Mouse (Mus musculus) midbrain, embryonic 11.5 days (tissue): ENCODE measurements around the gene Nubpl. TPM values are rescaled to one million over a fixed set of nuclear protein-coding genes. Genes with fewer than 3 reads are reported as not detected.
"Not testable (repeated sequence)": the region's sequence is repeated elsewhere in the genome, so short reads cannot be mapped to it uniquely, and the experiment has no call there.

Experiments
- ATAC-seq: fragments of 200-750 bp; cut with Nextera tagmentation; 2 replicates; pipeline ENCODE4 v1.8.0; 2017; ENCODE audit warnings: moderate TSS enrichment, moderate library complexity; ENCODE audit not compliant: low FRiP score
- DNase-seq: peaks from one replicate; pipeline ENCODE4 v3.0.0; 2015; ENCODE audit warnings: low spot score; ENCODE audit errors: missing footprints
- H3K27ac ChIP-seq: fragments of 300-500 bp; sonication (generic); 2 replicates; pipeline ENCODE4 v1.5.1; 2014; ENCODE audit warnings: low read depth, low read length
- H3K27me3 ChIP-seq: fragments of 300-500 bp; sonication (generic); 2 replicates; pipeline ENCODE4 v1.6.1; 2014; ENCODE audit warnings: mild to moderate bottlenecking, low read length, moderate library complexity, mixed read lengths; ENCODE audit not compliant: control insufficient read depth, insufficient read depth
- H3K36me3 ChIP-seq: fragments of 300-500 bp; sonication (generic); 2 replicates; pipeline ENCODE4 v1.6.1; 2014; ENCODE audit warnings: mild to moderate bottlenecking, low read length, moderate library complexity, mixed read lengths; ENCODE audit not compliant: control insufficient read depth, insufficient read depth
- H3K4me1 ChIP-seq: fragments of 300-500 bp; sonication (generic); 2 replicates; pipeline ENCODE4 v1.6.1; 2014; ENCODE audit warnings: low read length; ENCODE audit not compliant: control insufficient read depth, insufficient read depth
- H3K4me2 ChIP-seq: fragments of 300-500 bp; sonication (generic); 2 replicates; pipeline ENCODE4 v1.6.1; 2014; ENCODE audit warnings: mild to moderate bottlenecking, moderate library complexity
- H3K4me3 ChIP-seq: fragments of 300-500 bp; sonication (generic); 2 replicates; pipeline ENCODE4 v1.5.1; 2014; ENCODE audit warnings: low read depth, low read length
- H3K9ac ChIP-seq: fragments of 300-500 bp; sonication (generic); 2 replicates; pipeline ENCODE4 v1.6.1; 2014; ENCODE audit warnings: low read length
- H3K9me3 ChIP-seq: fragments of 300-500 bp; sonication (generic); 2 replicates; pipeline ENCODE4 v1.6.1; 2016; ENCODE audit warnings: low read length; ENCODE audit not compliant: control insufficient read depth
- WGBS: fragments of 180-500 bp; shearing (Covaris S2); extraction: QIAGEN DNeasy Blood & Tissue Kit; methylation state at CpG from one replicate; pipeline ENCODE4 v1.1.7; 2014; 5-methylcytosine and 5-hydroxymethylcytosine counted together
- polyA plus RNA-seq: library from polyadenylated mRNA; unstranded; fragments of >200 nt; fragmentation: Nextera tagmentation; extraction: Ambion mirVana; gene quantifications from 2 replicates; pipeline ENCODE4 v1.2.1, GENCODE M21; 2014

Nubpl gene
- polyA plus RNA-seq, 1 experiment from 2014 or later = 12.6 TPM

GRCm38 (mm10) chr12:52211144-52211543 is 113.6 kb downstream of the Nubpl start:
- Histone ChIP-seq H3K4me1 (no peaks in the 10 kb centered on the region), H3K4me2 (no peak overlapping the region), H3K36me3 (no peaks in the 10 kb centered on the region), H3K27ac (no peak overlapping the region), H3K9ac (no peak overlapping the region), H3K4me3 (no peak overlapping the region), H3K9me3 (no peaks in the 10 kb centered on the region), H3K27me3 (no peaks in the 10 kb centered on the region)
- no peak for ATAC-seq
- peak; percentile 69 for DNase-seq

- Histone ChIP-seq H3K4me3 (no peak overlapping the region), H3K36me3 (no peaks in the 10 kb centered on the region)
- ATAC-seq = no peak
Observed at GRCm38 (mm10) chr12:52214837-52215236, 117.3 kb downstream of the Nubpl start.

GRCm38 (mm10) chr12:52224954-52225353 is 127.4 kb downstream of the Nubpl start:
- no peak overlapping the region for H3K4me2 ChIP-seq
- no peaks in the 10 kb centered on the region for H3K9me3 ChIP-seq
- 89% methylated on average over 4 of the region's 4 CpGs for WGBS
- H3K9ac ChIP-seq = no peak overlapping the region
- no peaks in the 10 kb centered on the region for H3K27me3 ChIP-seq
- no peak overlapping the region for H3K27ac ChIP-seq
- H3K4me1 ChIP-seq = no peaks in the 10 kb centered on the region
- no peak for ATAC-seq
- no peak overlapping the region for H3K4me3 ChIP-seq
- no peaks in the 10 kb centered on the region for H3K36me3 ChIP-seq
- no peak for DNase-seq

More at GRCm38 (mm10) chr12:52214837-52215236, 117.3 kb downstream of the Nubpl start:
- Histone ChIP-seq H3K9ac (no peak overlapping the region), H3K4me1 (no peaks in the 10 kb centered on the region), H3K27ac (no peak overlapping the region), H3K4me2 (no peak overlapping the region), H3K9me3 (no peaks in the 10 kb centered on the region), H3K27me3 (no peaks in the 10 kb centered on the region)
- WGBS = 92% methylated on average over 2 of the region's 2 CpGs
- DNase-seq = no peak

GRCm38 (mm10) chr12:52228746-52229145 is 131.2 kb downstream of the Nubpl start:
- H3K36me3 ChIP-seq = no peaks in the 10 kb centered on the region
- no peaks in the 10 kb centered on the region for H3K4me1 ChIP-seq
- ATAC-seq (no peak), DNase-seq (no peak)
- no peaks in the 10 kb centered on the region for H3K9me3 ChIP-seq
- no peaks in the 10 kb centered on the region for H3K27me3 ChIP-seq
- H3K27ac ChIP-seq = no peak overlapping the region
- H3K4me2 ChIP-seq = no peak overlapping the region
- H3K9ac ChIP-seq = no peak overlapping the region
- H3K4me3 ChIP-seq = no peak overlapping the region
- 92% methylated on average over 3 of the region's 3 CpGs for WGBS

- not testable (repeated sequence) for H3K4me2 ChIP-seq, H3K9me3 ChIP-seq, DNase-seq, H3K27me3 ChIP-seq, H3K27ac ChIP-seq, H3K36me3 ChIP-seq, H3K9ac ChIP-seq, ATAC-seq, H3K4me3 ChIP-seq, H3K4me1 ChIP-seq
- 84% methylated on average over 1 of the region's 3 CpGs for WGBS
Observed at GRCm38 (mm10) chr12:52231929-52232328, 134.4 kb downstream of the Nubpl start.

- WGBS = 88% methylated on average over 2 of the region's 2 CpGs
Observed at GRCm38 (mm10) chr12:52242712-52243111, 145.2 kb downstream of the Nubpl start.

GRCm38 (mm10) chr12:52247438-52247837 is 149.9 kb downstream of the Nubpl start:
- 95% methylated on average over 9 of the region's 9 CpGs for WGBS
- Histone ChIP-seq H3K4me3 (no peak overlapping the region), H3K27me3 (no peaks in the 10 kb centered on the region), H3K9me3 (no peaks in the 10 kb centered on the region), H3K9ac (no peak overlapping the region), H3K27ac (no peak overlapping the region), H3K36me3 (no peaks in the 10 kb centered on the region), H3K4me2 (no peak overlapping the region), H3K4me1 (no peaks in the 10 kb centered on the region)
- ATAC-seq (no peak), DNase-seq (no peak)

More at GRCm38 (mm10) chr12:52242712-52243111, 145.2 kb downstream of the Nubpl start:
- DNase-seq (no peak), ATAC-seq (no peak)
- Histone ChIP-seq H3K4me1 (no peaks in the 10 kb centered on the region), H3K4me3 (no peak overlapping the region), H3K27ac (no peak overlapping the region), H3K9me3 (no peaks in the 10 kb centered on the region), H3K4me2 (no peak overlapping the region), H3K36me3 (no peaks in the 10 kb centered on the region), H3K27me3 (no peaks in the 10 kb centered on the region), H3K9ac (no peak overlapping the region)

- no peak overlapping the region for H3K4me3 ChIP-seq
- H3K4me1 ChIP-seq = no peaks in the 10 kb centered on the region
- no peak for DNase-seq
- H3K4me2 ChIP-seq = no peak overlapping the region
- H3K27ac ChIP-seq = no peak overlapping the region
- no peak for ATAC-seq
- H3K27me3 ChIP-seq = no peaks in the 10 kb centered on the region
- WGBS = 88% methylated on average over 2 of the region's 2 CpGs
- H3K9me3 ChIP-seq = no peaks in the 10 kb centered on the region
- no peak overlapping the region for H3K9ac ChIP-seq
- no peaks in the 10 kb centered on the region for H3K36me3 ChIP-seq
Observed at GRCm38 (mm10) chr12:52248531-52248930, 151.0 kb downstream of the Nubpl start.

GRCm38 (mm10) chr12:52254089-52254488 is 156.6 kb downstream of the Nubpl start:
- Histone ChIP-seq H3K4me3 (no peak overlapping the region), H3K4me2 (no peak overlapping the region), H3K4me1 (no peaks in the 10 kb centered on the region), H3K27ac (no peak overlapping the region), H3K27me3 (no peaks in the 10 kb centered on the region), H3K36me3 (no peaks in the 10 kb centered on the region), H3K9me3 (no peaks in the 10 kb centered on the region), H3K9ac (no peak overlapping the region)
- no peak for ATAC-seq
- no peak for DNase-seq
- WGBS = 84% methylated on average over 5 of the region's 5 CpGs

GRCm38 (mm10) chr12:52268131-52268530 is 170.6 kb downstream of the Nubpl start:
- 82% methylated on average over 2 of the region's 2 CpGs for WGBS
- no peaks in the 10 kb centered on the region for H3K36me3 ChIP-seq
- H3K9ac ChIP-seq = no peak overlapping the region
- no peaks in the 10 kb centered on the region for H3K27me3 ChIP-seq
- H3K9me3 ChIP-seq = no peaks in the 10 kb centered on the region
- H3K4me3 ChIP-seq = no peak overlapping the region
- DNase-seq (peak; percentile 45), ATAC-seq (no peak)
- no peaks in the 10 kb centered on the region for H3K4me1 ChIP-seq
- no peak overlapping the region for H3K4me2 ChIP-seq
- H3K27ac ChIP-seq = no peak overlapping the region
